Mouse (Mus musculus): ENCODE results near the gene Hpcal4.

Hpcal4 gene

GRCm38 (mm10) chr4:123237386-123238266, 54.6 kb downstream of the Hpcal4 start:
- DNase-seq (ENCODE audit: extremely low read depth, low read depth) = no peak

GRCm38 (mm10) chr4:123239361-123240203, 56.6 kb downstream of the Hpcal4 start:
- no peak for DNase-seq (ENCODE audit: extremely low read depth, low read depth)

Measured in MEL-GATA-1-ER (cell line).